Mouse (Mus musculus) hindbrain, embryonic 10.5 days (tissue): ENCODE data around the gene Uap1. TPM values are rescaled to one million over a fixed set of nuclear protein-coding genes. Genes with fewer than 3 reads are reported as not detected.
"Not testable (repeated sequence)": the region's sequence is repeated elsewhere in the genome, so short reads cannot be mapped to it uniquely, and the experiment has no call there.

Source experiments
- DNase-seq: peaks from one replicate; pipeline ENCODE4 v3.0.0-alpha.2; 2017; ENCODE audit warnings: low spot score
- H3K27ac ChIP-seq: fragments of 300-500 bp; sonication (generic); 2 replicates; pipeline ENCODE4 v1.5.1; 2016; ENCODE audit warnings: mild to moderate bottlenecking, moderate library complexity
- H3K27me3 ChIP-seq: fragments of 300-500 bp; sonication (generic); 2 replicates; pipeline ENCODE4 v1.6.1; 2016; ENCODE audit warnings: mild to moderate bottlenecking; ENCODE audit not compliant: poor library complexity, insufficient read depth, severe bottlenecking
- H3K36me3 ChIP-seq: fragments of 300-500 bp; sonication (generic); 2 replicates; pipeline ENCODE4 v1.6.1; 2016; ENCODE audit warnings: mild to moderate bottlenecking, moderate library complexity
- H3K4me1 ChIP-seq: fragments of 300-500 bp; sonication (generic); replicated peaks from 2 replicates; pipeline ENCODE4 v1.6.1; 2016; ENCODE audit warnings: mild to moderate bottlenecking
- H3K4me3 ChIP-seq: fragments of 300-500 bp; sonication (generic); 2 replicates; pipeline ENCODE4 v1.5.1; 2016; ENCODE audit warnings: mild to moderate bottlenecking, moderate library complexity
- H3K9me3 ChIP-seq: fragments of 300-500 bp; sonication (generic); 2 replicates; pipeline ENCODE4 v1.6.1; 2016; ENCODE audit warnings: mild to moderate bottlenecking, moderate library complexity
- WGBS: fragments of 180-500 bp; shearing (Covaris S2); methylation state at CpG from one replicate; pipeline ENCODE4 v1.1.7; 2016; 5-methylcytosine and 5-hydroxymethylcytosine counted together
- polyA plus RNA-seq: library from polyadenylated mRNA; unstranded; fragments of >200 nt; fragmentation: Nextera tagmentation; extraction: Ambion mirVana; gene quantifications from 2 replicates; pipeline ENCODE4 v1.2.1, GENCODE M21; 2016

Uap1 gene
- polyA plus RNA-seq, 1 experiment from 2014 or later, result 54.9 TPM

GRCm38 (mm10) chr1:170136351-170137009 lies 38.3 kb downstream of the Uap1 start:
- Histone ChIP-seq H3K27ac (peak overlapping the region; percentile 23; the same call in 1 of the 2 replicates), H3K27me3 (no peaks in the 10 kb centered on the region), H3K4me1 (no peaks in the 10 kb centered on the region), H3K36me3 (peaks cover 7% of the 10 kb centered on the region), H3K4me3 (no peak overlapping the region), H3K9me3 (no peaks in the 10 kb centered on the region)
- DNase-seq, result peak; percentile 68
- 35% methylated on average over 7 of the region's 7 CpGs for WGBS

GRCm38 (mm10) chr1:170134264-170134663 lies 40.5 kb downstream of the Uap1 start:
- DNase-seq, result no peak
- 87% methylated on average over 8 of the region's 8 CpGs for WGBS

DNA sequence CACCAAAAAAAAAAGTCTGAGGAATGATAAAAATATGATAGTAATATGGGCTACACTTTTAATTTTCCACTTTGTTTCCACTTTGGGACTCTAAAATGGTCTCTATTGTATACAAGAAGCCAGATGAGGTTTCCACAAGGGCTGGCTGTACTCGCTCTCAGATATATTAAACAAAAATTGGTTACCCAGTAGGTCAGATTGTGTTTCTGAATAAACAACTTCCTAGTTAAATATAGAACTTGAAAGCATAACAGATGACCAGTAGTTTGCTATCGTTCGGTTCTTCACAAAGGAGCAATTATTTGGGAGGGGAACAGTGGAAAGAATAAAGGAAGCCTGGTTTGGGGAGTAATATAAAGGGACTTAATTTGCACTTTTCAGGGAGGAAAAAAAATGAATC lies 43.8 kb downstream of the Uap1 start:
- no peak for DNase-seq
- no peak overlapping the region for H3K4me3 ChIP-seq
- H3K27ac ChIP-seq, result no peak overlapping the region
- H3K9me3 ChIP-seq, result no peaks in the 10 kb centered on the region
- WGBS, result 65% methylated on average over 3 of the region's 3 CpGs
- H3K27me3 ChIP-seq, result no peaks in the 10 kb centered on the region
- no peaks in the 10 kb centered on the region for H3K4me1 ChIP-seq
- H3K36me3 ChIP-seq, result no peaks in the 10 kb centered on the region

More at GRCm38 (mm10) chr1:170134264-170134663, 40.5 kb downstream of the Uap1 start:
- H3K27me3 ChIP-seq, result no peaks in the 10 kb centered on the region
- H3K4me3 ChIP-seq, result no peak overlapping the region
- no peak overlapping the region for H3K27ac ChIP-seq
- no peaks in the 10 kb centered on the region for H3K4me1 ChIP-seq
- H3K9me3 ChIP-seq, result no peaks in the 10 kb centered on the region
- no peaks in the 10 kb centered on the region for H3K36me3 ChIP-seq

DNA sequence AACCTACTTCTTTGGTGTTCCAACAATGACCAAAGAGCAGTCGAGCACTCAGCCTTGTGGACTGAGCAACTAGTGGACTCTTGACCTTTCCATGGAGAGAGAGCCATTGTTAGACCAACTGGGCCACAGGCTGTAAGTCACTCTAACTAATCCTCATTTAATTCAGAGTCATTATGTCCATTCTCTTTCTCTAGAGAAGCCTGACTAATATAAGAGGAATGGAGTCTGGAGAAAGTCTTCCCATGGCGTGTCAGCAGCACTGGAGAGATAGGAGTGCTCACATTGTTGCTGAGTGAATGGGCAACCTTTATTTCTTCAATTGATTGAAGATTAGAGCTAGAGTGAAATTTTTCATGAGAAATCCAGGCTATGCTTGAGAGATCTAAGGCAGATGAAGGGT lies 50.1 kb downstream of the Uap1 start:
- Histone ChIP-seq H3K4me3 (no peak overlapping the region), H3K4me1 (no peaks in the 10 kb centered on the region), H3K27me3 (no peaks in the 10 kb centered on the region), H3K36me3 (no peaks in the 10 kb centered on the region), H3K27ac (no peak overlapping the region), H3K9me3 (no peaks in the 10 kb centered on the region)
- WGBS, result 70% methylated on average over 2 of the region's 2 CpGs
- DNase-seq, result no peak

- H3K4me1 ChIP-seq, result peaks cover 5% of the 10 kb centered on the region; the same call in 1 of the 2 replicates
- no peak overlapping the region for H3K27ac ChIP-seq
- WGBS, result 89% methylated on average over 6 of the region's 6 CpGs
- no peaks in the 10 kb centered on the region for H3K27me3 ChIP-seq
- no peak for DNase-seq
- H3K9me3 ChIP-seq, result no peaks in the 10 kb centered on the region
- no peaks in the 10 kb centered on the region for H3K36me3 ChIP-seq
- H3K4me3 ChIP-seq, result no peak overlapping the region
Observed at GRCm38 (mm10) chr1:170113616-170114015, 61.1 kb downstream of the Uap1 start.

DNA sequence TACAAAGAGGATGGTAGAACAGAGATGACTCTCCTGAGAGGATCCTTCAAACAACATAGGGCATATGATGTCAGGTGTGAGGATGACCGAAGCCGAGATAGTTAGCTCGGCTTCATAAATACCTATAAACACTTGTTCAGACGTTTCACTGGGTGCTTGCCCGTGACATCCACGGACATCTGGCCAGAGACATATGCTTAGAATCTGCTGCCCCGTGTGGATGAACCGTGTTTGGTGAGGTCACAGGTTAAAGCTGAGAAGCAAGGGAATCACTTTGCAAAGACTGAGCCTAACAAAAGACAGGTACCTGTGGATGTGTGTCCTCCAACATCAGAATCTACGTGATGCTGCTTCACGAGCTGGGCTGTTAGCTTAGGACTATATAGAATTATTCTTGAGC lies 62.5 kb downstream of the Uap1 start:
- Histone ChIP-seq H3K9me3 (no peaks in the 10 kb centered on the region), H3K27ac (no peak overlapping the region), H3K27me3 (no peaks in the 10 kb centered on the region), H3K4me3 (no peak overlapping the region), H3K36me3 (no peaks in the 10 kb centered on the region), H3K4me1 (peaks cover 5% of the 10 kb centered on the region; the same call in 1 of the 2 replicates)
- WGBS, result 86% methylated on average over 10 of the region's 10 CpGs
- no peak for DNase-seq

GRCm38 (mm10) chr1:170111651-170112226 lies 63.0 kb downstream of the Uap1 start:
- Histone ChIP-seq H3K36me3 (no peaks in the 10 kb centered on the region), H3K9me3 (no peaks in the 10 kb centered on the region), H3K4me1 (peaks cover 5% of the 10 kb centered on the region; the same call in 1 of the 2 replicates), H3K27me3 (no peaks in the 10 kb centered on the region), H3K27ac (peak overlapping the region; percentile 10; the same call in 1 of the 2 replicates), H3K4me3 (no peak overlapping the region)
- DNase-seq, result no peak
- WGBS, result 68% methylated on average over 16 of the region's 16 CpGs

DNA sequence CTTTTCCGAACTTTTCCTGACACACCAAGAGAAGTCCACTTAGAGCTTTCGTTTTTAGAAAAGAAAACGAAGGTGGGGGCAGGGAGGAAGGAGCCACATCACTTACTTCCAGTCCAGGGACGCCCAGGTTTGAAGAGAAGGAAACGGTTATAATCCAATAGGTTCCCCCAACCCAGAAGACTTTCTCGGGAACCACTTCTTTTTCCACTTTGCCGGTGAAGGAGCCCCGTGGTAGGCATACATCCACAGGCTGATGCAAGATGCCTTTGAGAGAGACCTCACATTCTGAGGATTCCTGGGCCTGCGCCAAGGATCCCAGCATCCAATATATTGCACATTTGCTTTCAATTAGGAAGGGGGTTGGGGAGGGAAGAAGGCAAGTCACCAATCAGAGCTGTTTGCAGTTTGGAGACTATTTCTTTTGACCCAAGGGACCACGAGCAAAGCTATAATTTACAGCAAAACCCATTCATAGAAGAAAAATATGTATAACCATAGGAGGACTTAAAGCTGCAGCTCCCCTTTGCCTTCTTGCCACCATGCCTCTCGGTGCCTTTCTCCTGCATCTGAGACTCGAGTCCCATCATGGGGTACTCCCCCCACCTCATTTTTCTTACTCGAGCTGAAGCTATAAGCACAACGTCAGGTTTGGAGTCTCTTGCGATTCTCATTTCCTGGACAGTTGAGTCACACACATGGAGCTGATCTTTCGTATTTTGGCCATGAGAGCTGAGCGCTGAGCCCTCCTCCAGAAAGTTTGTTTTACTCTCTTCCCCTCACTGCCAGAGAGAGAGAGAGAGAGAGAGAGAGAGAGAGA lies 64.0 kb downstream of the Uap1 start, which contains the start of gene Ddr2:
TSS of gene Ddr2 (minus strand) at position 247 of the 817 bp plus-strand sequence.
- Histone ChIP-seq H3K4me3 (peak within 1 kb of the TSS; percentile 37), H3K9me3 (no peaks in the 10 kb centered on the region), H3K36me3 (no peaks in the 10 kb centered on the region), H3K4me1 (peaks cover 5% of the 10 kb centered on the region; the same call in 1 of the 2 replicates), H3K27ac (peak within 1 kb of the TSS; percentile 69), H3K27me3 (no peaks in the 10 kb centered on the region)
- DNase-seq, result peak; percentile 58
- WGBS, result 66% methylated on average over 17 of the region's 17 CpGs

- WGBS, result 73% methylated on average over 19 of the region's 19 CpGs
- no peak for DNase-seq
- H3K9me3 ChIP-seq, result no peaks in the 10 kb centered on the region
- H3K4me1 ChIP-seq, result peaks cover 5% of the 10 kb centered on the region; the same call in 1 of the 2 replicates
- H3K36me3 ChIP-seq, result no peaks in the 10 kb centered on the region
- H3K27me3 ChIP-seq, result no peaks in the 10 kb centered on the region
- H3K27ac ChIP-seq, result peak overlapping the region; percentile 69
- H3K4me3 ChIP-seq, result peak overlapping the region; percentile 37
Observed at GRCm38 (mm10) chr1:170109776-170110515, 64.8 kb downstream of the Uap1 start.

DNA sequence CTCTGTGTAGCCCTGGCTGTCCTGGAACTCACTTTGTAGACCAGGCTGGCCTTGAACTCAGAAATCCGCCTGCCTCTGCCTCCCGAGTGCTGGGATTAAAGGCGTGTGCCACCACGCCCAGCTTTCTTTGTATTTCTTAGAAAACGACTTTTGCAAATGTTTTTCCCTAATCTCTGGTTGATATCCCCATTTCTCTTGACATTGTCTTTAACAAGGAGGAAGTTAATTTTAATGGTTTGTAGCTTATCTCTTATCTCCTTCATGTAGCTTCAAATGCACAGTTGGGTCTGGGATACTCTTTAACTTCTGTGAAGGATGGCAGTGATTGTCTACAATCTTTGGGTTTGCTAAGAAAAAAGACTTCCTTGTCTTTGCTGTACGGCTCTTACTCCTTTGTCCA lies 71.9 kb downstream of the Uap1 start:
- not testable (repeated sequence) for DNase-seq, H3K4me3 ChIP-seq

More for the DNA sequence above, 71.9 kb downstream of the Uap1 start:
- not testable (repeated sequence) for H3K9me3 ChIP-seq, H3K27me3 ChIP-seq, H3K4me1 ChIP-seq, H3K36me3 ChIP-seq, H3K27ac ChIP-seq
- 92% methylated on average over 6 of the region's 6 CpGs for WGBS
